Mouse (Mus musculus) left cerebral cortex, postnatal 10 days (tissue): ENCODE results near the gene Timm29. TPM values are rescaled to one million over a fixed set of nuclear protein-coding genes. Genes with fewer than 3 reads are reported as not detected.

ENCODE experiments used
- DNase-seq, 2 experiments: peaks; one replicate each; pipeline ENCODE4 v3.0.0; 2021 to 2022; ENCODE audit warnings: low spot score in 2 of 2, mixed read lengths in 1 of 2; ENCODE audit errors: extremely low spot score in 1 of 2
- intact Hi-C: fragments of 180-260 bp; cut with DNase I; formaldehyde crosslinking; loops from one replicate; pipeline ENCODE4 v1.15.1; 2025
- total RNA-seq, 2 experiments: library from RNA; stranded (reverse); gene quantifications; 2 replicates each; pipeline ENCODE4 v1.2.3; 2021

Timm29 gene
- total RNA-seq, 2 experiments from 2014 or later = 47.6 to 50.7 TPM

GRCm38 (mm10) chr9:21605865-21606264 is 13.3 kb downstream of the Timm29 start:
- intact Hi-C loops = no loop called here
- no peak for DNase-seq

GRCm38 (mm10) chr9:21606648-21607047 is 14.1 kb downstream of the Timm29 start:
- intact Hi-C loops = no loop called here
- DNase-seq = no peak

GRCm38 (mm10) chr9:21609861-21610260 is 17.3 kb downstream of the Timm29 start:
- intact Hi-C loops = no loop called here
- no peak for DNase-seq

- DNase-seq = no peak
- intact Hi-C loops = no loop called here
Observed at GRCm38 (mm10) chr9:21614864-21615616, 22.5 kb downstream of the Timm29 start.

GRCm38 (mm10) chr9:21615617-21616231 is 23.2 kb downstream of the Timm29 start, which contains the start of gene Smarca4:
TSS of gene Smarca4 (plus strand) at chr9:21616169.
- intact Hi-C loops = no loop called here
- peak; percentile 99 for DNase-seq

GRCm38 (mm10) chr9:21616232-21616781 is 23.8 kb downstream of the Timm29 start:
- peak; percentile 80 to 95 for DNase-seq
- intact Hi-C loops = no loop called here

- intact Hi-C loops = no loop called here
- no peak for DNase-seq
Observed at GRCm38 (mm10) chr9:21617066-21617465, 24.5 kb downstream of the Timm29 start.

GRCm38 (mm10) chr9:21620229-21620628 is 27.7 kb downstream of the Timm29 start:
- intact Hi-C loops = no loop called here
- no peak for DNase-seq

GRCm38 (mm10) chr9:21622676-21623075 is 30.2 kb downstream of the Timm29 start:
- no peak for DNase-seq
- intact Hi-C loops = no loop called here

GRCm38 (mm10) chr9:21625342-21626339 is 33.1 kb downstream of the Timm29 start:
- DNase-seq = no peak

GRCm38 (mm10) chr9:21626571-21626970 is 34.0 kb downstream of the Timm29 start:
- DNase-seq = no peak
- intact Hi-C loops = no loop called here

More at GRCm38 (mm10) chr9:21625342-21626339, 33.1 kb downstream of the Timm29 start:
- intact Hi-C loops = no loop called here

GRCm38 (mm10) chr9:21627145-21627795 is 34.7 kb downstream of the Timm29 start:
- intact Hi-C loops = no loop called here
- DNase-seq = peak in 1 of 2 experiments; percentile 40

GRCm38 (mm10) chr9:21630673-21631072 is 38.2 kb downstream of the Timm29 start:
- peak in 1 of 2 experiments; percentile 45 for DNase-seq

GRCm38 (mm10) chr9:21633106-21633505 is 40.6 kb downstream of the Timm29 start:
- DNase-seq = no peak
- intact Hi-C loops = no loop called here

More at GRCm38 (mm10) chr9:21630673-21631072, 38.2 kb downstream of the Timm29 start:
- intact Hi-C loops = no loop called here

GRCm38 (mm10) chr9:21635639-21636038 is 43.1 kb downstream of the Timm29 start:
- intact Hi-C loops = no loop called here

GRCm38 (mm10) chr9:21639031-21639430 is 46.5 kb downstream of the Timm29 start:
- DNase-seq = no peak
- intact Hi-C loops = no loop called here

More at GRCm38 (mm10) chr9:21635639-21636038, 43.1 kb downstream of the Timm29 start:
- peak in 1 of 2 experiments; percentile 66 for DNase-seq
